Mouse (Mus musculus) erythroblast, embryonic 14.5 days (primary cell): ENCODE data around the gene Vwa5b2.

Source experiments
- GATA1 ChIP-seq: IDR thresholded peaks from 2 replicates; pipeline ENCODE4 v1.6.1; 2012; ENCODE audit warnings: low read length, inconsistent platforms, mixed read lengths
- TAL1 ChIP-seq: IDR thresholded peaks from 3 replicates; pipeline ENCODE4 v1.6.1; 2012; ENCODE audit warnings: low read length, inconsistent platforms, mixed read lengths

GRCm38 (mm10) chr16:20548096-20548948 lies 40.9 kb upstream of the Vwa5b2 start, which contains the start of gene Abcf3:
- TF ChIP-seq TAL1 = no peak
- TF ChIP-seq GATA1 = no peak
